Comparison of ENCODE assay signal across 14 mouse cellular contexts in genomic region chr15:83683051-83683561, GRCm38 (mm10). TPM values are rescaled to one million over a fixed set of nuclear protein-coding genes. Genes with fewer than 3 reads are reported as not detected.
A peak's percentile ranks its signal among the peaks of the same experiment; 100 is the strongest.
DNase-seq lines count a peak whose midpoint lies in the region; ATAC-seq and TF ChIP-seq lines count a peak whose summit lies in the region.
"Had no signal": no experiment of that assay in that cellular context is flagged by ENCODE, and none has a peak within 500 bp of the region (broad histone marks: within the 10 kb centered on the region; RNA-seq: fewer than 3 reads in every experiment).

No protein-coding gene starts in this region.

- H3K4me1 ChIP-seq in embryonic facial prominence, embryonic 14.5 days (ENCODE audit: control insufficient read depth, insufficient read depth, low read length), result peaks cover 44% of the 10 kb centered on the region
- H3K4me1 ChIP-seq in lung, embryonic 14.5 days (ENCODE audit: insufficient read depth), result peaks cover 13% of the 10 kb centered on the region

- no peak overlapping the region for H3K9ac ChIP-seq in embryonic facial prominence, embryonic 14.5 days (ENCODE audit: low read depth, low read length)
- H3K9ac ChIP-seq in lung, embryonic 14.5 days, result no peak overlapping the region
- H3K9ac ChIP-seq: heart, embryonic 13.5 days; liver, embryonic 14.5 days; midbrain, embryonic 15.5 days had no signal

- ATAC-seq in embryonic facial prominence, embryonic 14.5 days (ENCODE audit: low read depth), result peak; percentile 86
- ATAC-seq in lung, embryonic 14.5 days (ENCODE audit: insufficient read depth), result peak; percentile 78
- ATAC-seq: midbrain, embryonic 15.5 days had no signal

- H3K4me3 ChIP-seq in embryonic facial prominence, embryonic 14.5 days (ENCODE audit: low read depth, low read length), result no peak overlapping the region
- H3K4me3 ChIP-seq in lung, embryonic 14.5 days (ENCODE audit: low read depth, low read length), result no peak overlapping the region
- H3K4me3 ChIP-seq: heart, embryonic 13.5 days; midbrain, embryonic 15.5 days had no signal

- intact Hi-C loops in gastrocnemius, postnatal 36 days (cut with DNase I), result no loop called here

- peak; percentile 16 for DNase-seq in gastrocnemius, adult 18-20 months (ENCODE audit: low spot score)
- no peak for DNase-seq in gastrocnemius, postnatal 36 days
- DNase-seq in 3T3-L1 (ENCODE audit: low read depth, low spot score), result peak; percentile 30
- peak; percentile 85 for DNase-seq in embryonic facial prominence, embryonic 14.5 days (ENCODE audit: low spot score)
- peak; percentile 89 for DNase-seq in lung, embryonic 14.5 days
- DNase-seq in spleen, adult 12 weeks (ENCODE audit: low spot score), result no peak
- no peak for DNase-seq in frontal cortex, postnatal 14 days (ENCODE audit: low spot score in 2 of 2)
- no peak for DNase-seq in thymus, postnatal 36 days
- DNase-seq: adrenal gland, postnatal 10 days had no signal

- TF ChIP-seq CTCF in lung, embryonic 14.5 days (IDR thresholded peaks at IDR 0.05; ENCODE audit: low read depth), result peak; percentile 35; the same call in 1 of the 2 replicates

- 0 out of 2 replicates have a peak, but pooled peaks cover 5% of the 10 kb centered on the region for H3K27me3 ChIP-seq in embryonic facial prominence, embryonic 14.5 days (replicated peaks; ENCODE audit: control insufficient read depth, insufficient read depth, low read length)
- H3K27me3 ChIP-seq in lung, embryonic 14.5 days (ENCODE audit: insufficient read depth, low read length), result no peaks in the 10 kb centered on the region

- no peaks in the 10 kb centered on the region for H3K9me3 ChIP-seq in embryonic facial prominence, embryonic 14.5 days (ENCODE audit: control insufficient read depth, low read length)
- no peaks in the 10 kb centered on the region for H3K9me3 ChIP-seq in lung, embryonic 14.5 days (ENCODE audit: low read depth, low read length)
- H3K9me3 ChIP-seq: midbrain, embryonic 15.5 days had no signal

- H3K27ac ChIP-seq in embryonic facial prominence, embryonic 14.5 days (replicated peaks; ENCODE audit: low read depth, low read length), result peak overlapping the region; percentile 76
- H3K27ac ChIP-seq in lung, embryonic 14.5 days (ENCODE audit: low read depth), result 0 out of 2 replicates have a peak overlapping the region, but pooled peaks have one; percentile 7
- H3K27ac ChIP-seq: heart, embryonic 13.5 days; liver, embryonic 14.5 days; midbrain, embryonic 15.5 days had no signal

- H3K4me2 ChIP-seq in embryonic facial prominence, embryonic 14.5 days (ENCODE audit: low read depth, low read length), result no peak overlapping the region
- no peak overlapping the region for H3K4me2 ChIP-seq in lung, embryonic 14.5 days
- H3K4me2 ChIP-seq: heart, embryonic 13.5 days; midbrain, embryonic 15.5 days had no signal

- WGBS in embryonic facial prominence, embryonic 14.5 days, result 13% methylated on average over 15 of the region's 15 CpGs
- WGBS in lung, embryonic 14.5 days, result 27% methylated on average over 15 of the region's 15 CpGs

- no peaks in the 10 kb centered on the region for H3K36me3 ChIP-seq in embryonic facial prominence, embryonic 14.5 days (ENCODE audit: control insufficient read depth, insufficient read depth, low read length)
- no peaks in the 10 kb centered on the region for H3K36me3 ChIP-seq in lung, embryonic 14.5 days (ENCODE audit: insufficient read depth)
- H3K36me3 ChIP-seq: heart, embryonic 13.5 days; midbrain, embryonic 15.5 days had no signal

RNA-seq across cellular contexts. Expression of gene Scube1, which starts 41.7 kb away (rescaled TPM):
- total RNA-seq in gastrocnemius, adult 18-20 months (2021), result under 1 TPM; 0.14 to 0.27 TPM
- under 1 TPM; 0.38 to 0.76 TPM for total RNA-seq in gastrocnemius, postnatal 36 days (2021)
- 12.6 and 17.3 TPM in 2 replicates for polyA plus RNA-seq in embryonic facial prominence, embryonic 14.5 days (2014; fragmentation: Nextera tagmentation; extraction: Ambion mirVana)
- polyA plus RNA-seq in lung, embryonic 14.5 days (2014; fragmentation: Nextera tagmentation; extraction: Ambion mirVana), result 4.1 and 6.0 TPM in 2 replicates
- total RNA-seq: MEL; neutrophil, adult 5-6 weeks had no signal

Comparison
In these comparisons a context has a peak if more than half of its experiments do, and no peak if none do; other contexts are left out.
1. DNase-seq: peak in gastrocnemius, adult 18-20 months (single experiment), 3T3-L1 (single experiment), embryonic facial prominence, embryonic 14.5 days (single experiment) and lung, embryonic 14.5 days (single experiment); none in gastrocnemius, postnatal 36 days (0 of 2), spleen, adult 12 weeks (single experiment), frontal cortex, postnatal 14 days (0 of 2) and thymus, postnatal 36 days (0 of 2).